Mouse (Mus musculus) T-helper 17 cell (primary cell): ENCODE measurements around the gene Stk10.

Experiments used
- in situ Hi-C, 2 experiments: fragments of 300-600 bp; cut with MboI, MseI; formaldehyde crosslinking; loops; 1 replicate in 1 of 2; 2 replicates in 1 of 2; pipeline ENCODE4 v1.15.1; 2025; ENCODE audit warnings: high pct_unique_total_duplicates in 2 of 2

Stk10 gene

DNA sequence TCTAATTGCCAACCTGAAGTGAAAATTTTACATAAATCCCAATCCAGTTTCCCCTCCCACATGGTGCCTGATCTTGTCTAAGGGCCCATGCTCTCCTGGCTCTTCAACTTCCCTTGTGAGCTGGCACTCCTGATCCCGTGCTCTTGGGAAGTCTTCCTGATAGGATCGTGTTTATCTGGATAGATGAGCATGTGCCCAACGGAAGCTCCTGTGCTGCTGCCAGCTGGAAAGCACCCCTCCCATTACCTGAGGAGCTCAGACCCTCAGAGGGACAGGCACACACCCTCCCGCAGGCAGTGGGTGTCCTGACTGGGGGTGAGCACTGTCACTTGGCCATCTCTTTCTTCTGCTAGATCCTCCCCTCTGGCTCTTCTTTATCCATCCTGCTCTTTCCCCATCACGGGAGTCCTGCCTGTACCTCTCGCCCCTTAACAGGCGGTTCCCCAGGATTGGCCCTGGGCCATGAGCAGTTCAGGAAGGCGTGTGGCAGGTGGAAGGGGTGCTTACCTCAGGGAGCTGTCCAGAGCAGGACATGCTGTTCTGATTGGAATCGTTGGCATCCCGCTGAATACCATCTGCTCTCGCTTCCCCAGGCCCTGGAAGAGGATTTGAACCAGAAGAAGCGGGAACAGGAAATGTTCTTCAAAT is 88.8 kb downstream of the Stk10 start:
- in situ Hi-C loops: loop anchor here (5.0 to 25.0 kb wide), 3 partner anchors 85 to 515 kb away; partner anchors contain the start of gene Fgf18 (in 1 of the 2)

DNA sequence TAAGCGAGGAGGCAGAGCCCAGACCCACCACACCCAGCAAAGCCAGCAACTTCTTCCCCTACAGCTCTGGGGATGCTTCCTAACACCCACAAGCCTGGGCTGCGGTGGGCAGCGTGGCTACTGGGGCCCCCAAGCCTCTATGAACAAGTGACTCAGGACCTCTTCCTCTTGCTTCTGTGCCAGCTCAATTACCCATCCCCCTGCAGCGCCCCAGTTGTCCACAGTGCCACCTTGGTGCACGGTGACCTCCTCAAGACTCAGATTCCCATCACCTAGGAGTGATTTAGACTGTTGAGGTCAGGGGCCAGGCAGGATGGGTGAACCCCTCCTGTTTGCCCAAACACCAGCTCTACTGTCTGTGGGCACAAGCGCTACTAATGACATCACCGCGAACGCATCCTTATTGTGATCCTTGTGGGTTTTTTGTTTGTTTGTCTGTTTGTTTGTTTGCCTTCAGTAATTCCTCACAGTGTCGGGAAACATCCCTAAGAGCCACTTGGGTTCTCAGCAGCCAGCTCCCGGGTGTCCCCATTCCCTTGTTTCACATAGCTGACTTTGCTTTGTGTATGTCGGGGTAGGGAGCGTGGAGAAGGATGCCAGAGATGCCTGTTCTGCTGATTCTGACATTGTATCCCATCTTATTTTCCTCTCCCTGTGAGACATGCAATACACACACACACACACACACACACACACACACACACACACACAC is 89.5 kb downstream of the Stk10 start:
- in situ Hi-C loops: loop anchor here (5.0 to 25.0 kb wide), 3 partner anchors 85 to 515 kb away; partner anchors contain the start of gene Fgf18 (in 1 of the 2)

DNA sequence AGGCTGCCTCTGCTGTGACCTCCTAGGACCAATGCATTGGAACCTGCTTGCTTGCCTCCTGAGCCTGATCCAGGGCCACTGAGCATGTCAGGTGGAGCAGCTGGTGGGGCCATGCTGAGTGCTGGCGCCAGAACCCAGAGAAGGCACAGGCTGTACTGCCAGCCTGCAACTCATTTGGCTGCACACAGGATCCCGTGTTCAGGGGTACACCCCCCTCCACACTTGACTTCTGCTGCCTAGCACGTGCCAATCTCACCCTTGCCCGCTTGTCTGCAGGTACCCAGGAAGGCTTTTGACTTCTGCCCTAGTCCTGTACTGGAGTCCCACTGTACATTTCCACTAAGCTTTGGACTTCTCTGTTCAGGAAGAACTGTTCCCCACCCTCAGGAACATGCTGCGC is 90.1 kb downstream of the Stk10 start:
- in situ Hi-C loops: loop anchor here (5.0 to 25.0 kb wide), 3 partner anchors 84 to 514 kb away; partner anchors contain the start of gene Fgf18 (in 1 of the 2)

DNA sequence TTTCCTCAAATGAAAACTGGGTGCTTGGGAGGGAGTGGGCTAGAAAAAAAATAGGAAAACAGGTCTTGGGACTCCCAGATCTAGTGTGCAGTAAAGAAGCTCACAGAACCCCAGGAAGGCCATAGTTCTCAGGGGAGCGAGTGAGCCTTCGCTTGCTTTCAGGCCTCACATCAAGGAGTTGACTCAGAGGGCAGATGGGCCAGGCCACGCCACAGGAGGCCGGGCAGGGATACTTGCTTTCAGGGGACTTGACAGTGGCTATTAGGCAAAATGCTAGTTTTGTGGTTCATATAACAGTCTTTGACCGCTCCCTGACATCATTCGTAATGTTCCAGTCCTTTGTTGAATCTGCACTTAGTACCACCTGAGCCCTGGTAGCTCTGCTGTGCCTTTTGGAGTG is 90.8 kb downstream of the Stk10 start:
- in situ Hi-C loops: loop anchor here (5.0 to 25.0 kb wide), 3 partner anchors 83 to 513 kb away; partner anchors contain the start of gene Fgf18 (in 1 of the 2)

DNA sequence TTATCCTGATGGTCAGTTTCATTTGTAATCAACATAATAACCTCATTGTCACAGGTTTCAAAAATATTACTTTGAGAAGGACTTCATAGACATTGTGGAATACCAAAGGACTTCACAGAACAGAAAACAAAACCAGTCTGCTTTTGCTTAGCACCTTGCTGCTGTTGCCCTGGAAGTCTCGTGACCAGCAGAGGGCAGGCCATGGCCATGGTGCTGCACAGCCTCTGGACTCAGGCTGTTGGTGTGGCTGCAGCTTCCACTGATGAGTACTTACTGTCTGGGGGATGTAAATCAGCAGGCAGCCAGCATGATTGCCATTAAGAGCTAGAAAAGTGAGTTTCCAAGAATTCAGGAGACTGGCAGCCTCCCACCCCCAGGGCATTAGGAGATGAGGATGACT is 92.6 kb downstream of the Stk10 start:
- in situ Hi-C loops: no loop called here

DNA sequence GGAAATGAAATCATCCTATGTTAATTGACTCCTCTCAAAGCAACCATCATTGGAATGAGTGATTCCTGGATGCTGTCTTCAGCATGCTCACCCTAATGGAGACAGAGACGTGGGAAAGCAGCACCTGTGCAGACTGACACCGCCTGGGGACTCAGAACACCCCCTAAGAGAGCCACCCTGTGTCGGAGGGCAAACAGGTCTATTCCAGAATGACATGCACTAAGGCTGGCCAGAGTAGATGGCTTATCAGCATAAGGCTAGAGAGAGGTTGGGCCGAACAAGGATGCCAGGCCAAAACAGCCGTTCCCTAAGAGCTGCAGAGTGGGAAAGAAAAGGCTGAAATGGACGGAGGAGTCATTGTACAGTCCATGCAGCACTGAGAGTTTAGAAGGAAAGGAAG is 93.0 kb downstream of the Stk10 start:
- in situ Hi-C loops: no loop called here

DNA sequence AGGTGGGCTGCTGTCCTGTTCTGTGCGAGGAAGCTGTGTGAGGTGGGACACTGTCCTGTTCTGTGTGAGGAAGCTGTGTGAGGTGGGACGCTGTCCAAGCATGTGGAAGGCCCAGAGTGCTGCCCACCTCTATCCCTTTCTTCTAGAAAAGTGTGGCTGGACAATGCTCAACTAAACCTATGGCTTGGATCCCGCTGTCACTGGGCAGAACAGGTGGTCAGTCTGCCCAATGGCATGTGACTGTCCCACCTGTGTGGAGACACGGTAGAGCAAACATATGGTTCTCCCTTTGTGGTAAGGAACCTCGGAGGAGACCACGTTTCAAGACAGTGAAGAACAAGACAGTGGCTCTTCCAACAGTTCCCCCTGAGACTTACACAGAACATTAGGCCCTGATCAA is 94.8 kb downstream of the Stk10 start:
- in situ Hi-C loops: no loop called here

DNA sequence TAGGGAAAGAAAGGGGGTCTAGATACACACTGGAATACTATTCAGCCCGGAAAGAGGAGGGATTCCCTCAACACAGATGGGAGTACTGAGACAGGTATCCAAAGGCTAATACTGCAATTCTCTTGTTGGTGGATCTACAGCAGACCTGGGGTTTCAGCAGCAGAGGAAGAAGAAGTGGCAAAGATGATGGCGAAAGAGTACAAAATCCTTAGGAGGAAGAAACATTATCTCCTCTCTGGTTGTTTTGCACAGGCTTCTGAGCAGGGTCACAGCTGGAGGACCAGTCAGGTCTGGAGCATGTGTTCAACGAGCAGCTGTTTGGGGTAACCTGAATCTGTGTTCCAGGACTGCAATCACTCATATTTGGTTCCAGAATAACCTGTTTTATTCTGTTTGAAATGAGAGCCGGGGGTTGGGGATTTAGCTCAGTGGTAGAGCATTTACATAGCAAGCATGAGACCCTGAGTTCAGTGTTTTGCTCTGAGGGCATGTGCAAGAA is 96.7 kb downstream of the Stk10 start:
- in situ Hi-C loops: no loop called here

DNA sequence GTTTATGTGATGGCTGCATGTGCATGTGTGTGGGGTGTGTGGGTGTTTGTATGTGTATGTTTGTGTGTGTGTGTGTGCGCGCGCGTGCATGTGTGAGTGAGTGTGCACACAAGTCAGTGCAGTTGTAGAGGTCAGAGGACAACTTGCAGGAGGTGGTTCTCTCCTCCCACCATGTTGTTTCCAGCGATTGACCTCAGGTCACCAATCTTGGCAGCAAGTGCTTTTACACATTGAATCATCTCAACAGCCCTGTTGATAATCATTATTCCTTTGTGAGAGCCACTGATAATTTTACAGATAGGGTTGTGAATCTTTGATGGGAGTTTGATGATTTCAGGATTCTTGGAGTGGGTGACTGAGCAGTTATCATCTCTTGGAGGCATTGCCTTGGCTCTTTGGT is 99.6 kb downstream of the Stk10 start:
- in situ Hi-C loops: no loop called here

DNA sequence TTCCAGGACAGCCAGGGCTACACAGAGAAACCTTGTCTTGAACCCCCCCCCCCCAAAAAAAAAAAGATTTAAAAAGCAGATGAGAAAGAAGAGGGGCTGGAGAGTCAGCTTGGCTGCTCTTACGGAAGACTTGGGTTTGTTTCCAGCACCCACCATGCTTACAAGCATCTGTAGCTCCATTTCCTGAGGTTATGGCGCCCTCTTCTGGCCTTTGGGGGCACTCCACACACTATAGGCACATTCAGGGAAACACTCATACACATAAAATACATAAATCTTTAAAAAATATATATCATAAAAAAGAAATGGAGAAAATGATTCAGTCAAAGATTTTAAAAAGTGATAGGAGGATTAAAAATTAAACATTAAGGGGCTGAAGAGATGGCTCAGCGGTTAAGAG is 100.4 kb downstream of the Stk10 start:
- in situ Hi-C loops: no loop called here

DNA sequence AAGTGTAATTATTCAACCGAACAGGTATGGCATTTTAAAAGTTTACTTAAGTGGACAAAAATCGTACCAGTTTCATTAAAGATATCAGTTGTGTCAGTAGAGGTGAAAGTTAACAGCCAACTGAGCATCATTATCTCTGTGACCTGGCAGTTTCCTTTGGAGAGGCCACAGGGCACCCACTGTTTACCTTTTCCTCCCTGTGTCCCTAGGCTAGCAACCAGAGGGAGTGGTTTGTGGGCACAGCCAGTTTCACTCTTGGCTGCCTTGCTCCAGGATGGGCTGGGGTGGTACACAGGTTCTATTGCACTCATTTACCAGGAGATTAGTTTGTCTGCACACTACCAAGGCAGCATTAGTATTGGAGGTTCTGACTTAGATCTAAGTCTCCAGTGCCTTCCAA is 101.0 kb downstream of the Stk10 start:
- in situ Hi-C loops: no loop called here

DNA sequence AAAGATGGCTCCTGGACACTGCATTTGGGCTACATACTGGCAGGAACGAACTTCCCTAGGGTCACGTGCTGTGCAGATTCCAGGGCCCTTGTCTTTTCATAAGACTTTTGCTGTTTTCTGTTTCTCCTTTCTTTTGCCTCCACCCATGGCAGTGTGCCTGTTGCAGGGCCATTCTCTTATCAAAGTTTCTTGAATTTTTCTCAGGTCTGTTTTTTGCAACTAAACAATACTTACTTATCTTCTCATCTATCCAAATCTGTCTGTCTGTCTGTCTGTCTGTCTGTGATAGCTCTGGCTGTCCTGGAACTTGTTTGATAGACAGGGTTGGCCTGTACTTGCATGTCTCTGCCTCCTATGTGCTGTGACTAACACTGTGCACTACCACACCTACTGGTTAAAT is 101.7 kb downstream of the Stk10 start:
- in situ Hi-C loops: no loop called here

DNA sequence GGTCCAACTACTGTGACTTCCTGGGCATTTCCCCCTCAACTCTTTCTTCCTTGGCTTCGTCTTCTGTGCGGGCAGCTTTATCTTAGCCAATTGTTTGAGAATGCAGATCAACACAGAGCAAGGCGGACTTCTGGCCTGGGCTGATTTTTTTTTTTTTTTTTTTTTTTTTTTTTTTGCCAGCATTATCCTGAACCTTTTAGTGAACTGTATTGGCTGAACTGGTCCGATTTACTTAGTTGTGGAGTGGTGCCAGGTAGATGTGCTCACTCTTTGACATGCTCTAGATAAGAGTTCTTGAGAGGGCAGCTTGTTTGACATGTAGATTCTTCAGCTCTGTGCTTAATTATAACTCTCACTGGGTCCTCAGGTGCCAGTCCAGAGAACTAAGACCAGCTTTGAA is 103.2 kb downstream of the Stk10 start:
- in situ Hi-C loops: no loop called here

DNA sequence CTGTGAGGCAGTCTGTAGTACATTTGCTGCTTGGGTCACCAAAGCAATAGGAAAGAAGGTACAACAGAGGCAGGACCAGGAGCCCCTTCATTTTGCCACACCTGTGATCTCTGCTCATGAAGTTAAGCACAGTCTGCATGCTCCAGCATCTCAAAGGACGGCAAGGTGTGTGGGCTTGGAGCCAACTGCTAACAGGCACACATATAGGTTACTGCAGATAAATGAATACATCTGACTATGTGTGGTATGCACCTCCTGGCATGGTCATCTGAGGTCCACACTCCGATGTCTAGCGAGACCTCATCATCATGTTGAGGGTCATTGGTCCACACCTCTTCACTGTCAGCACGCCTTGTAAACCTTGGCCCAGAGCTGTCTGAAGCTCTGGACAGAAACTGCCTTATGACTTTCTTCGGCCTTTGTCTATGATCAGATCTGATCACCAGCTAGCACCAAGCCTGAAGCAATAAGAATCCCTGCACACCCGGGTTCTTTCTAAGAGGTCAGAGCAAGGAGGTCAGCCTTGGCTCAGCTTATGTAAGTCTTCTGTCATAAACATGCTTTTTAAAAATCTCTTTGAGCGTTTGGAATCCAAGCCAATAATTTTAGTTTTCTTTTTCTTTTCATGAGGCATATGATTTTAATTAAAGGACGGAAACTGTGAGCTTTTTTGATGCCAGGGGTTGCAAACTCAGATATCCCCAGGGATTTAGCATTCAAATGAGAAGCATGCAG is 105.6 kb downstream of the Stk10 start:
- in situ Hi-C loops: no loop called here

DNA sequence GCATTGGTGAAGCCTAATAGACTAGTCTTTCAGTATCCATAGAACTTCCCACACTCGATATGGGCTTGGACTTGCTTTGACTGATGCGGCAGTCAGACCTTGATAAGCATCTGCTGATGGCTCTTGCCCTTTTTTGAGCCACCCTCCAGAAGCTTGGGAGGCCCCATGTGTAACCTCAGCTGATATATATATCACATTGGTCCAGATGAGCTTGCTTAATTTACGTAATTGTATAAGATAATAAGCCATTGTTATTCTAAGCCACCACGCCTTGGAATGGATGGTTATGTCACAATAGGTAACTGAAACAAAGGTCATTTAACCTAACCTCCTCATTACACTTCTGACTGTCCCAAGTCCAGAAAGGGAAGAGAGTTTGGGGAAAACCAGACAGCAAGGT is 107.5 kb downstream of the Stk10 start:
- in situ Hi-C loops: no loop called here

DNA sequence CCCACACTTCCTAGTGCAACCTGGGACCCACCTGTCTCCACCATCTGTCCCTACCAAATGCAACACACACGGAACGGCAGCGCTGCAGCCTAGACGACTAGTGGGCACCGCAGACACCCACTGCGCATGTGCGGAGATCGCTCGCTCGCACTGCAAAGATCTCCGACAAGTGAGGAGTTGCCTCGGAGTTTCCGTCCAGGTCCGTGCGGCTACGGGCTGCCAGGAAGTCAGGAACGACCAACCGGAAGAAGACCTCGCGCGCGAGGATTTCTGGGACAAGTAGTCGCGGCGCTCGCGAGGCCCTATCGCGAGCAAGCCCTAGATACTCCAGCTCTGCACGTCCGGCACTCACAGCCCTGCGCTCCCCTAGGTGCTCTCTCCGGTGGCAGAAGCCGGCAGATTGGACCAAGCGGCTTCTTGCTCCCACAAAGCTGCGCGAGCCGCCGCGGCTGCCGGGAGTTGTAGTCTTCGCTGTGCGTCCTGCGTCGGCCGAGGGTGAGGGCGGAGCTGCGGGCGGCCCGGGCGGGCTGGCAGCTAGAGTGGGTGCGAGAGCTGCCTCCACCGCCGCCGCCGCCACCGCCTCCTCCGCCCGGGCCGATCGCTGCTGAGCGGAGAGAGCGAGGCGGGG is 109.3 kb downstream of the Stk10 start, which contains the start of gene Fbxw11:
Gene Fbxw11 (plus strand): TSS at position 476 of the 628 bp plus-strand sequence.
- in situ Hi-C loops: no loop called here

DNA sequence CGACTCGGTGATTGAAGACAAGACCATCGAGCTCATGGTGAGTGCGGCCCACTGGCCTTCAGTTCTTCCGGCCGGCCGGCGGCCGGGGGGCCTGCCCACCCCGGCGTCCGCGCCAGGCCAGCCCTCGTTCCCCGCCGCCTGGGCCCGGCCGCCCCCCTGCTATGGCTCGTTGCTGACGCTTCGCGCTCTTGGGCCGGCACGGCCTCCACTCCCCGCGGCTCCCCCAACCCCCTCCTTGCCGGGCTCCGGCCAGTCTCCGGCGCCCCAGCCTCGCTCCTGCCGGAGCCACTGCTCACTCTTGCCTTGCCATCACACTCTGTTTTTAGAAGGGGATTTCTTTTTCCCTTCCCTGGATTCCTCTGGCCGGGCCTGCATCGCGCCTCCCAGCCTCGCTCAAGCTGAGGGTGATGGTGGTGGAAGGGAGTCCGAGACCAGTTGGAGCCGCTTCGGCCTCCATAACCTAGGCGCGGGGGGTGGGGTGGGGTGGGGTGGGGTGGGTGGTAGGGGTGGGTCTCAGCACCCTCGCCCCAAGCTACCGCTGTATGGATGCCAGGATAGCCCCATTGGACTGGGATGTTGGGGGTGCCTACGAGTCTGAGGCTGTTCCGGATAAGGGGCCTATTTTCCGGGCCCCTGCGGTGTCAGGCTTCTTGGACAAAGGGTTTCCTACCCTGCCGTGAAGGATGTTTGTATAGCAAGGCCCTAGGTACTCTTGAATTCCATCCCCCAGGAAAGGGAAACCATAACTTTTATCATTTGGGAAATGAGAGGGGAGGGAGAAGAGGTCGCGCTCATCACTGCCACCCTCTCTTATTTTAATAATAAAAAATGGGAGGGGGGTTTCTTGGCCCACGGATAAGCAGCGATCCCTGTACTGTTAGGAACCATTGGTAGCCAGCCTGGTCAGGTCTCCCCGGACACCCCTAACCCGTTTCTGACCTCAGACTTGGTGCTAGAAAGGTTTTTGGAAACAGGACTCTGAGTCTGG is 110.1 kb downstream of the Stk10 start:
- in situ Hi-C loops: no loop called here

DNA sequence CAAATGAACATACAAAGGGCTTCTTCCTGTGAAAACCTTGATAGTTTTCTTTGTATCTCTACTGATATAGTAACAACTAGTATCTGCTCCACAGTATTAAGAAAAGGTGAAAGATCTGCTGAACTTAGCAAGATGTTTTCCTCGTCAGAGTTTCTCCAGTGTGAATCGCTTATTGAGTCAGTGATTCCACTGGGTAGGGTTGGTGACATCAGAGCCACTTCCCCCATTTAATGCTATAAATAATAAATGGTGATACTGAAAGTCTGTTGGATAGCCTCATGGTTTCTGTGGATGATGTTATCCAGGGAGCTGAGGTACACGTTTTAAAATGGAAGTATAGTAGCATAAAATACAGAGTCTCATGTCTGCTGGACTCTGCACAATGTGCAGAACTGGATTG is 110.9 kb downstream of the Stk10 start:
- in situ Hi-C loops: no loop called here

DNA sequence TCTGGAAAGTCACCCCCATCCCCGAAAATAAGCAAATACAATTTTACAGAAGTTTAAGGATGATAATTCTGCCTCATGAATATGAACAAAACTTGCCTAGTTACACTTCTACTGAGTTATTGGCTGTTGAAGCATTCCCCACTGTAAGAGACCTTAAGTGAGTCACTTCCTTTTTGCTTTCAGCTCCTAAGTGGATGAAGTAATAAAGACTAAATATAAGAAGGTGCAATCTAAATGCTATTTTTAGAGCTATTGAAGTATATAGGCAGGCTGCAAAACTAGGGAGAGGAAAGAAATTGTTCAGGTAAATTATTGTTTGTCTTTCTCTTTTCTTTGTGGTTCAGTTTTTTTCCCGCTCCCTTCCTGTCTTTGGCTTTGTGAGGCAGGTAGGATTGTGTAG is 114.2 kb downstream of the Stk10 start:
- in situ Hi-C loops: no loop called here

DNA sequence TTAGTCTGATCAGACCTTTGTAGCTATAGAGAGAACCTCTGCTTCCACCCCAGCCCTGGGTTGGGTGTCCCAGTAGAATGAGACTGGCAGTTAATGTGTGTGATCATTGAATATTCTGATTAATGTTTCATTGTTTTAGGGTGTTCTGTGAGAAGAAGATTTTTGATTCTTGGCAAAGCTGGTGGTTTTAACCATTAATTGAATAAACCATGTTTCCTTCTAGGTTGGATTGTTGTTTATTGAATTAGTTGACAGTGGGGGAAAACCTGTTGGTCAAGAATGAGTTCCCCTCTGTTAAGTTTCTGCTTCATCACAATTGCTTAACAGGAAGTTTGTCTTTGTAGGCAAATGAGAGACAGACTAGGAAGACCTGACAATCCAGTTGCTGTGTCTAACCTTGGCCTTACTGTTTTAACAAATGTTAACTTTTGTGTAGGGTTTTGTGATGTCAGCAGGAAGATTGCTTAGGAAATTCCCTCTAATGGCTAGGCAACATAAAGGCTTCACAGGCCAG is 117.2 kb downstream of the Stk10 start:
- in situ Hi-C loops: no loop called here
